Mouse (Mus musculus) stomach, postnatal 0 days (tissue): ENCODE data around the gene Hrnr.

ENCODE experiments used
- CTCF ChIP-seq: IDR thresholded peaks from 2 replicates; pipeline ENCODE4 v1.5.1; 2016; ENCODE audit warnings: antibody characterized with exemption, low read depth, mild to moderate bottlenecking, moderate library complexity
- EP300 ChIP-seq: optimal IDR thresholded peaks from 2 replicates; pipeline ENCODE3; 2016; ENCODE audit warnings: antibody characterized with exemption

GRCm38 (mm10) chr3:93314388-93314787 lies 5.2 kb upstream of the Hrnr start:
- TF ChIP-seq CTCF (peak; percentile 66), EP300 (no peak)
